Mouse (Mus musculus) urinary bladder, postnatal 25 days (tissue): Measurements from ENCODE around the gene Rufy2.

ENCODE experiments used
- DNase-seq: peaks from one replicate; pipeline ENCODE4 v3.0.0; 2022; ENCODE audit warnings: low spot score

Rufy2 gene

DNA sequence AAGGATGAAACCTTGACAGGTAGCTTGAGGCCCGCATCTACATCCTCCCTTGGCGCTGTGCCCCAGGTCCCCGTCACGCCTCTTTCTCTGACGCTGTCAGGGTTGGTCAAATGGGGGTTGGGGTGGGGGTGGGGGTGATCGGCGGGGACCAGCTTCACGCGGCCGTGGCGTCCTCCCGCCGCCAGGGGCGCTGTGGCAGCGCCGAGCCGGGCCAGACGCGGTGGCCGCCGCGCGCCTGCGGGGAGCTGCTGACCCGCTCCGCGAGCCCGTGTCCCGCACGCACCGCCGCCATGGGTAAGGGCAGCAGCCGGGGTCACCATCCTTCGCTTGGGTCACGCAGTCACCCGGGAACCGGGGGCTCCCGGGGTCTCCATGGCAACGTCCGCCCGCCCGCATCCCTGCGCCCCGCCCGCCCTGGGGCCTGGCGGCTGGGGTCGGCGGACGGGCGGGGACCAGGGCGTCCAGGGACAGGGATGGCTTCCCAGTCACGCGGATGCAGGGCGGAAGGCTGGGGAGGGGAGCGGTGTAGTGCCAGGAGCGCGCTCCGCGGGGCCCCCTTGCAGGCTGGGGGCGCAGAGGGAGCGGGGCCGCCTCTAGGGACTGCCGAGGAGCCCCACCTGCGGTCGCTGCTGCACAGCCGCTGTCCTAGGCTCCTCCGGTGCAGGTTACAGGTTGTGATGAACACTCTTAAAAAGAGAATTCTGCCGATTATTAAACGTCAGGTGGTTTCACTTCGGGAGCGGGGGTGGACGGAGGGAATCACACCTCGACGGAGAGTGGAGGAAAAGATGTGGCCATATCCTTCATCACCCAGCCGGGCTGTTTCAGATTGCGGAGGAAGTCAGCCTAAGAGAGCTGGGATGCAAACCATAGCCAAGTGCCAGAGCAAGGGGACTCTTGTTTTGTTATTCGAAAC, at the start of gene Rufy2:
Gene Rufy2 (plus strand): TSS at position 185 of the 916 bp plus-strand sequence.
- DNase-seq, result peak; percentile 82

DNA sequence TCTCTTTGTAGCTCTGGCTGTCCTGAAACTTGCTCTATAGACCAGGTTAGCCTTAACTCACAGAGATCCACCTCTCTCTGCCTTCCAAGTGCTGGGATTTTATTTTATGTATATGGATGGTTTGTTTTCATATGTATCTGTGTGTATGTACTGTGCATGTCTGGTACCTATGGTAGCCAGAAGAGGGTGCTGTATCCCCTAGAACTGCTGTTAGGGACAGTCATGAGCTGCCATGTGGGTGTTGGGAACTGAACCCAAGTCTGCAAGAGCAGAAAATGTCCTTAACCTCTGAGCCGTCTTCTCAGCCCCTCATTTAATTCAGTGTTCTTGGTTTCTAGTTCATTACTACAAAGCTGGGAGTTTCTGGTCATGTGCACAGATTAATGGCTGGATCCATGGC, 47.6 kb upstream of the Rufy2 start:
- DNase-seq, result no peak

DNA sequence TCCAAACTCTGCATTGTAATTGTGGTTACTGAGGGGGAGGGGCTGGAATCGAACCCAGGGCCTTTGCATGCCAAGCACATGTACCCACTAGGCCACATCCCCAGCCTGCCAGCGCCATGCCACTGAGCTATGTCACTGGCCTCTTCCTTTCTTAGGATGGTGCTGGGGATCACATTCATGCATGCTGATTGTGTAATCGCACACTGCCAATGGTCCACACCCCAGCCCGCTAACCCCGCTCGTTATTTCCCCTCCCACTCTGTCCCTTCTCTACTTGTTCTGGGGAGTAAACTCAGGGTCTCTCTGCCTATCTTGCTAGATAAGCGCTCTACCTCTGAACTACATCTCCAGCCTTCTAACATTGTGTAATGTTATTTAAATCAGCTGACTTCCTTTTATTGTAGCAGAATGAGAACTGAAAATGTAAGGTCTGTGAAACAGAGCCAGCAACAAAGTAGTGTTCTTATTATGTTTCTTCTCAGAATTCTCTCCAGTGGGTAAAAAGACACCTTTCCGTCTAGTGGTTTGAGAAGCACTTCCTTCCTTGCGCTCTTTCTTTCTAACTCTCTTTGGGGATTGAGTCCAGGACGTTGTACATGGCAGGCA, 34.9 kb upstream of the Rufy2 start:
- DNase-seq, result no peak

DNA sequence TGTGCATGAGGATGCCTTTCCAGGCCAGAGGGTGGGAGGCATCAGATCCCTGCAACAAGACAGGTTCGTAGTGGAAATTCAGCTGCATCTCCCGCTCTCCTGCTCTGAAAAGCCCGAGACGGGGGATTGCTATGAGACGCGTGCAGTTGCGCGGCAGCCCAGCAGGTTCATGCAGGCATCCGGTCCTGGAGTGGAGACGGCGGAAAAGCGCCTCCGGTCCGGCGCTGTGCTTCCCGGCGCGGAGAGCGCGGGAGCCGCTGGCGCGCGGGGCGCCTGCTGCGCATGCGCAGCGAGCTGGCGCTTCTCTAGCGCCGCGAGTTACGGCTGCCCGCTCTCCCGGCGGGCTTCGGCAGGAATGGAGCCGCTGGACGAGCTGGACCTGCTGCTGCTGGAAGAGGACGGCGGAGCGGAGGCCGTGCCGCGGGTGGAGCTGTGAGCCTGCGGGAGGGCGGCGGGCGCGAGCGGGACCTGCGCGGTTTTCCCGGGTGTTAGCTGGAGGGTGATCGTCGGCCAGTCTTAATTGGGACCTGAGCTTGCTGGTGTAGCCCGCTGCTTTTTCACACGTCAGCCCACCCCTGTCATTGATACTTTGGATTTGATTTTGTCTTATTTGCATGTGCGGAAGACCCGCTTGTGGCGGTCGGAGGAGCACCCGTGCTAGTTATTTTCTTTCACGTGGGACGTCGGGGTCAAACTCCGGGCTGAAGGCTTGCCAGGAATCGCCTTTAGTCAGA, 33.1 kb upstream of the Rufy2 start, which contains the start of gene Dna2:
Gene Dna2 (plus strand): TSS at position 289 of the 734 bp plus-strand sequence.
- peak; percentile 57 for DNase-seq

DNA sequence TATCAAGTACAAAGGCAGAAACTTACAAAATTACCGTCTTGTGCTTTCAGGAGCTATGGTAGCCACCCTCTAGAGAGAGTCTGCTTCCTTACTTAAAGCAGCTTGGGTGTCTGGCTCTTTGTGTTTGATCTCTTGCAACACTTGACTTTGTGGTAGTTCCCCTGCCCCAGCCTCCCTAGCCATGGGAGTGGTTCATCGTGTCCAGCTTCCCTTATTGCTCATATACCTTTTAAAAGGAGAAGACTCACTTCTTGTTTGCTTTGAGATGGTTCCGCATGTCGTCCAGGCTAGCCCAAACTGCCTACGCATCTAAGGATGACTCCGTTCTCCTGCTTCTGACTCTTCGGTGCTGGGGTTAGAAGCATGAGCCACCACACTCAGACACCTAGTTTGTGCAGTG, 31.5 kb upstream of the Rufy2 start:
- no peak for DNase-seq

DNA sequence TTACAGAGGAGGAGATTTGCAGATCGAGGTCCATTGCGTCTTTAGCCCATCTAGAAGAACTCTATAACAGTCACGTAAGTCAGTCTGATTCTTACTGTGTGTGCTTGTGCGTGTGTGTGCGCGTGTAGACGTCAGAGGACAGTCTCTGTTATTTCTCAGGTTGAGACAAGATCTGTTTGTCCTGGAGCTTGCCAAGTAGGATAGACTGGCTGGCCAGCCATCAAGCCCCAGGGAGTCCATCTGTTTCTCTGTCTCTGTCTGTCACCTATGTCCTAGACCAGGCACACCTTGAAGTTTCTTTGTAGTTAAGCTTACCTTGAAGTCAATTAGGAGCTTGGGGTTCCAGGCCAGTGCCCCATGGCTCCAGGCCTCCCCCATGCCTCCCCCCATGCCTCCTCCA, 16.1 kb upstream of the Rufy2 start:
- DNase-seq, result no peak

DNA sequence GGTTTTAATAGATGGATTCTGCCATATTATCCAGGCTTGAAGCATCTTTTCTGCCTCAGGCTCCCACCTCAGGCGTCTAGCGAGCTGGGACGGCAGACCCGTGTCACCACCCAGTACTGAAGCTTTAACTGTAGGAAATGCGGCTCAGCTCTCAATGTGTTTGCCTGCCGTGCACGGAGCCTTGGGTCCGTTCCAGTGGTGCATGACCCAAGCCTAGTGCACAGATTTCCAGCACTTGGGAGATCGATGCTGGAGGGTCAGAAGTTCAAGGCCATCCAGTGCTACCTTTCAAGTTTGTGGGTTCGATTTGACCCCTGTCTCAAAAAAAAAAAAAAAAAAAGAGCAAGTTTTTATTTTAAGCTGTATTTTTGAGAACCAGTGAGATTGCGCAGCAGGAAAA, 14.2 kb upstream of the Rufy2 start:
- no peak for DNase-seq

DNA sequence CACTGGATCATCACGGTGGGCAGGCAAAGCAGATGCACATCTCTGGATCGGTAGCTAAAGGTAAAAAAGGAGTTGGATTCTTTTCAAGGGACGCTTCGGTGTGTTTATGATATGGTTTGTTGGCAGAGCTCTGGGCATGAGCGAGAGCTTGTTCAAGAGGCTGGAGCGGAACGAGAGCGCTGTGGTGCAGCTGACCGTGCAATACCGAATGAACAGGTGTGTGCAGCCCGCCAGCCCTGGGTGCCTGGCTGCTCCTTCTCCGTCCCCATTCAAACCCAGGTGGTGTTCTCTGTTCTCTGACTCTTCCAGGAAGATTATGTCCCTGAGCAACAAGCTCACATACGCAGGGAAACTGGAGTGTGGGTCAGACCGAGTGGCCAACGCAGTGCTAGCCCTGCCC, 13.7 kb upstream of the Rufy2 start:
- DNase-seq, result no peak

DNA sequence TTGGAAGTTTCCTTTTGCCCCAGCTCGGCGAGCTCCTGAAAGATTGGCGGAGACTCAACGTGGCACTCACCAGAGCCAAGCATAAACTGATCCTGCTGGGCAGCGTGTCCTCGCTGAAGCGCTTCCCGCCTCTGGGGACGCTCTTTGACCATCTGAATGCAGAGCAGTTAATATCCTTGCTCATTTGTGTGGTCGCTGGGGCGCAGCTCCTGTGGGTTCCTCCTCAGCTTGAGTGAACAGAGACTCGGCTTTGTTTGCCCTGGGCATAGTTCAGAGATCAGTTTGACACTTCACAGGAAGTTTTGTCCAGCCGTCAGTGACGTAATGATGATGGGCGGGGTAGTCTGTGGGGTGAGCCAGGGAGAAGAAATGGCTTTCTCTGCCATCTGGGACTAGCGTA, 8.2 kb upstream of the Rufy2 start:
- no peak for DNase-seq

DNA sequence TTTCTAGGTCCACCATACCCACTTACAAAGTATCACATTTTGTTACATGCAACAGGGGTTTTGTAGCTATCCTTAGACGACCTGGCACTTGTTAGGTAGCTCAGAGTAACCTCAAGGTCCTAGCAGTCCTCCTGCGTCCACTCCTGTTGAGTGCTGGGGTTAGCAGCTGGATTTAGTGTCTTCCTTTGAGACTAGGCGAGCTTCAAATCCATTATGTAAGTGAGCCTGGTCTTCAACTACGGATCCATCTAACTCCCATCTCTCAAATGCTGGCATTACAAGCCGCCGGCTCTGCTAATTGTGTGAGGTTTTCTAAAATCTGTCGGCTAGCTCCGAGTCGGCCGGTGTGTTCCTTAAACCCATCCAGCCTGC, 370 bp upstream of the Rufy2 start:
- DNase-seq, result no peak

DNA sequence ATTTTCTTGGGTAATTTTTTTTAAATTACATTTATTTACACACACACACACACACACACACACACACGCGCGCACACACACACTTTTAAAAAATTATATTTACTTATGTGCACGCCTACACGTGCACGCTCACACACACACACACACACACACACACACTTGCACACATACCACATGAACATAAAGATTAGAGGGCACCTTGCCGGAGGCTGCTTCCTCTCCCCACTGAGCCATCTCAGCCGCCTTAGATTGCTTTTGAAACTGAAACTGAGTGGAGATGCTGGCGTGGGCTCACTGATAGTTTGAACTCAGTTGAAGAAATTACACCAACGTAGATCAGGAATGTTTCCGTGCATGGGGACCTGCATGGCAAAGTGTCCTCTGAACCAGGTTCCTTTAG, 4.0 kb downstream of the Rufy2 start:
- no peak for DNase-seq

DNA sequence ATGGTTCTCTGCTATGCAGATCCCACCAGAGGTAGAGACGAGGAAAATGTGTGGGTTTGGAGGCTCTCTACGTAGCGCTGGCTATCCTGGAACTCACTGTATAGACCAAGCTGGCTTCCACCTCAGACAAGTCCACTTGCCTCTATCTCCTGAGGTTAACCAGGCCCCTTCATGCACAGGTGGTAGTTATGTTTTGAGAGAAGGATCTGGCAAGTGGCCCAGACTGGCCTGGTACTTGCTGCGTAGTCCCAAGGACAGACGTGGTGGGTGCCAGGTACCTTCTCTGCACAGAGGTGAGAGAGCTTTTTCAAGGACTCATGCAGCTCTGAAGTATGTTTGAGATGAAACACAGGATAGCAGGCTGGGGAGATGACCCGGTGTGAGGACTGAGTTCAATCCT, 4.5 kb downstream of the Rufy2 start:
- DNase-seq, result no peak

DNA sequence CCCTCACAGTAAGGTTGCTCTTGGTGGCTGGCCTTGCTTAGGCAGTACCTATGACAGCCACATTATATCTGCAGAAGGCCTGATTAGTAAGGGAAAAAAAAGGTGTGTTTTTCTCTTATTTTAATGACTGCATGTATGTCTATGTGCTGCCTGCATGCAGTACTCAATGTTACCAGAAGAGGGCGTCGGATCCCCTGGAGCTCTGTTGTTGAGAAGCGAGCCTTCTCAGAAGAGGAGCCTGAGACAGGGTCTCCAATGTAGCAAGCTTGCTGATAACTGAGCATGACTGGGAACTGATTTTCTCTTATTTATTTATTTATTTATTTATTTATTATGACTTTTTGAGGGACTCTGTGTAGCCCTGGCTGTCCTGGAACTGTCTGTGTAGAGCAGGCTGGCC, 7.3 kb downstream of the Rufy2 start:
- DNase-seq, result no peak

DNA sequence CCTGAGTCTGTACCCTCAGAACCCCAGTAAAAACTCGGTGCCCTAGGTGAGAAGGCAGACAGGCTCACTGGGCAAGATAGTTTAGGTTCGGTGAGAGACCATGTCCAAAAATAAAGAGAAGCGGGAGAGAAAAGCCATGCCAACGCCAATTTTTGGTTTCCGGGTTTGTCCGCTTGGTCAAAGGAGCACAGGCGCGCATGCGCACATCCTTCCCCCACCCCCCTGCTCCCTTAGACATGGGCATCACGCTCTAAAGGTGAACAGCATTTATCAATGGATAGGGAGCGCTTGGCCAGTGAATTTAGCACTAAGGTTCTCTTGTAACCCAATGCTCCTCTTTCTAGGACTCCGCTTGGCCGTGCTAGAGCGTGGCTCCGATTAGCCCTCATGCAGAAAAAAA, 10.6 kb downstream of the Rufy2 start:
- DNase-seq, result no peak

DNA sequence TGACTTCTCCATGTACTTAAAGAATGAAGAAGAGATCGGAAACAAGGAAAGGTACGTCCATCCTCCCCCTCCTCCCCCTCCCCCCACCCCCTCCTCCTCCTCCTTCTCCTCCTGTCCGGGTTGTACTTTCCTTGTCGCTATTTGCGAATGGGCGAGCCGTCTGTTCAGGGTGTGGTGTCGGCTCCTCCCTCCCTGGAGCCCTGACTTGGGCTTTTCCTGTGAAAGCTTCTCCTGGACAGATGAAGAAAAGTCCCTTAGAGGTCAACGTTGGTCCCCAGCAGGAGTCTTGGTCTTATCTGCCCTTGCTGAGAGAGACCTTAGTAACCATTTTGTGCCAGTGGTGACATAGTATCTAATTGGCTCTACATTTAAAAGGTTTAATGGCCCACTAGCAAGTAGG, 14.0 kb downstream of the Rufy2 start:
- DNase-seq, result no peak

DNA sequence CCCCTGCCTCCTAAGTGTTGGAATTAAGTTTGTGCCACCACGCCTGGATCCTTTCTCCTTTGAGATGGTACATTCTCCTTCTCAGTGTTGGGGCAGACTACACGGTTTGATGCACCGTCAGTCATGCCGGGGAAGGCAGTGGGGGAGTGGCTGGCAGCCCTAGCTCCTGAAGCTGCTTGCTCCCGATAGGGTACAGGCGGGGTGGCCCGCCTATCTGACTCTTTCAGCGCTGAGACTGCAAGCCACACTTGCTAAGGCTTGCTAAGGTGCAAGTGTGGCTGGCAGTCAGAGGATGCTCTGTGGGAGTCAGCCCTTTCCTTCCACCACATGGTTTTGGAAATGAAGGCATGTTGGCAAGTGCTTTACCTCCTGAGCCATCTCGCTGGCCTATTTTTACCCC, 20.6 kb downstream of the Rufy2 start:
- no peak for DNase-seq

DNA sequence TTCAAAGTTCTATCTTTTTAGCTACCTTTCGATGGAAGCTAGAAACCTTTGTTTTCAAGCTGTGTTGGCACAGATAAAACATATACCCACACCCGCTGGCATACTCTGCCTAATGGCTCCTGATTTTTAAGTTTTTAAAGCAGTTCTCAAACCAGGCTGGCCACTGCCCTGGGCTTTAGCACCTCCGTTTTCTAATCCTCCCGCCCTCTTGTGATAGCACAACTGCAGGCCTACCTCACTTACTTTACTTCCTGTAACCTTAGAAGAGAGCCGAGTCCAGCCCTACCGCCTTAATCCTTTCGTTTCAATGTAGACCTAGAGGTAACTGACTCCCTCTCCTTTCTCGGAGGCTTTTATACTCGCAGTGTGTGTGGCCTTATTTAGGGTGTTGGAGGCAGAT, 23.2 kb downstream of the Rufy2 start:
- no peak for DNase-seq

DNA sequence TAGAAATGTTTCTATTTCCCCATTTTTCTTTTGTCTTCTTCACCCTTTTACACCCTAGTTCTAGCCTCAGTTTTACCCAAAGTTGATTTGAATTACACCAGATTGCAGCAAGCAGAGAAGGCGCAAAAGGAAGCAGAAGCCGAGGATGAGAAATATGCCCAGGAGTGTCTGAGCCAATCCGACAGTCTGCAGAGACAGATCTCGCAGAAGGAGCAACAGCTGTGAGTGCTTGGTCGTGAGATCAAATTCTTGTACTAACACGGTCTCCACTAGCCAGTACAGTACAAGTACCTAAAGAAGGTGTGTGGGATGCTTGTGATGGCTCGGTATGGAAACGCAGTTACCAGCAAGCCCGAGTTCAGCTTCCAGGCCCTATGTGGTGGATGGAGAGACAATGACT, 24.5 kb downstream of the Rufy2 start:
- DNase-seq, result no peak

DNA sequence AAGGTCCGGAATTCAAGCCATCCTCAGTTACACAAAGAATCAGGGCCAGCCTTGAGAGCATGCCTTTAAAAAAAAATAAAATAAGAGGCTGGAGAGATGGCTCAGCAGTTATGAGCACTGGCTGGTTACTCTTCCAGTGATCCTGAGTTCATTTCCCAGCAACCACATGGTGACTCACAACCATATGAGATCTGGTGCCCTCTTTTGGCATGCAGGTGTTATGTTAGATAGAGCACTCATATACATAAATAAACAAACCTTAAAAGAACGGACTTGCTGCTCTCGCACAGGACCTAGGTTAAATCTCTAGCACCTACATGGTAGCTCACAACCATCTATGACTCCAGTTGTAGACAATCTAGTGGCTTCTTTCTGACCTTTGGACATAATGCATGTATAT, 28.2 kb downstream of the Rufy2 start:
- DNase-seq, result no peak

DNA sequence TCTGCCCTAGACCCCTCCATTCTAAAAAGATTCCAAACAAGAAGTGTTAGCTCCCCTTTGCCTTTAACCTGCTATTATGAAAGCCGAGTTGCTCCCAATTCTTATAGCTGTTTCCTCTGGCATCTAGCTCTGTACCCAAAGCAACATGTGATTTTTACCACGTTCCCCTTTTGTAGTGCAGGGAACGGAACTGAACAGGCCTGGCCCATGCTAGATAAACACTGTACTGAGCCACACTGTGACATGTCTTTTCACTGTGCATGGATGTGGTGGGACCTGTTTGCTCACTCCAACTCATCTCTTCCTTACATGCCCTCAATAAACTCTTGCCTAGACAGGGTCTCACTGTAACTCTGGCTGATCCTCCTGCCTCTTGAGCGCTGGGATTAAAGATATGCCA, 30.2 kb downstream of the Rufy2 start:
- no peak for DNase-seq

DNA sequence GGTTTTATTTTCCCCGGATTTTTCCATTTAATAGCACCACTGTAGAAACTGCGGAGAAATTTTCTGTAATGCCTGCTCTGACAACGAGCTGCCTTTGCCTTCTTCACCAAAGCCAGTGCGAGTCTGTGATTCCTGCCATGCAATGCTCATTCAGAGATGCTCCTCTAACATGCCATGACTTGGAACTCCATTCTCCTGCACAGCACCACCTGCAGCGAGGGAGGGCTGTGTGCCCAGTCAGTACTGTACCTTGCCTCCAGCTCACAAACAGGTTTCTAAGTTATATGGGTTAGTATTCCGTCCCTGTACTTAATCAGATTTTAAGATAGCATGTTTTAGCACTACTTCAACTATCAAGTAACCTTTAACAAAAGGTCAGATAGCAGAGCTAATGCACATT, 31.5 kb downstream of the Rufy2 start:
- DNase-seq, result no peak

DNA sequence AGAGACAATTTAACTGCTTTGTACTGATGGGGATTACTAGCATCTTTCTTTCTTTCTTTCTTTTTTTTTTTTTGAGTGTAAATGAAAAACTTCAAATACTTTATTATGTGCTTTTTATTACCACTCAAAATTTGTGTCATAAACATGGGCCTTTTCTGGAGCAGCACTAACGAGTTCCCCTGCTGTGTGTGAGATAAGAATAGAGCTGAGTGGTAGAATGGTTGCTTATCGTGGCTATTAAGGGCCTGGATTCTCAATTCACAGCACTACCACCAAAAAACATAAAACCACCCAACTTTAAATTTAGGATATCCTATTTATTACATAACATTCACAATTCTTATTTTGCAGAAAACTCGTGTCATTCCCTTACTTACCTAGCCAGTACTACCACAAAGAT, 33.5 kb downstream of the Rufy2 start:
- no peak for DNase-seq

DNA sequence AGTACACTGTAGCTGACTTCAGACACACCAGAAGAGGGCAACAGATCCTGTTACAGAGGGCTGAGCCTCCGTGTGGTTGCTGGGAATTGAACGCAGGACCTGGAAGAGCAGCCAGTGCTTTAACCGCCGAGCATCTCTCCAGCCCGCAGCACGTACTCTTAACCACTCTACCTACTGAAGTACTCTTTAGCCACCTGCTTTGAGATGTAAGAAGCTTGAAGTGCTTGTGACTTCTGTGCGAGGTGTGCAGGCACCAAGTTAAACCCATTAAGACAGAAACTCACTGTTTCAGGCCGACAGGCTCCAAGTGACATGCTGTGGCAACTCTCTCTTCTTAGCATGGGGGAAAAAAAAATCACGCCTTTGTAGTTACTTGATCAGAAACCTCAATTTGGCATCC, 34.1 kb downstream of the Rufy2 start:
- no peak for DNase-seq
